Mouse (Mus musculus): Measurements from ENCODE around the gene Crybb2.

DNA sequence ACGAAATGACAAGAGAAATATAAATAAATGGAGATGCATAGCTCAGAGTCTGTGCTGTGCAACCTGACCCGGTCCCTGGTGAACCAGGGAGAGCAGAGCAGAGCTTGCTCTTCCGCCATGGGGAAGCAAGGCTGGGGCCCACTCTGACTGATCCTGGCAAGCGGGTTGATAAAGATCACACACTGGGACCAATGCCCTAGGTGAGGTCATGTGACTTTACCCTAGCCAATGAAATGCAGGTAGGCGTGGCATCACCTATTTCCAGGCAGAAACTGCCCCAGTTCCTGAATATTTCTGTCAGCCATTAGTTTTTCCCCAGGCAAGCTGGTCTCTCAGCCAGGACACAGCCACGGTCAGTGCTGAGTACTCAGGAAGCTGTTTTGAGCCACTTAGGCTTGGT is 48.8 kb upstream of the Crybb2 start:
- TF ChIP-seq CTCF (IDR thresholded peaks at IDR 0.05; ENCODE audit: insufficient read depth, low read depth, low read length) (no peak), POLR2A (IDR thresholded peaks at IDR 0.05; ENCODE audit: insufficient read depth, low read depth, low read length) (no peak)
